Mouse (Mus musculus): ENCODE measurements at regions not wholly inside any gene's neighbourhood (a gene's known extent, or its start where the extent isn't known, plus 50 kb on each side); places are given as distances from the start of the nearest gene placed in this dataset.
A peak's percentile ranks its signal among the peaks of the same experiment; 100 is the strongest.

- Histone ChIP-seq H3K27me3 (replicated peaks) (no peaks in the 10 kb centered on the region), H3K4me3 (replicated peaks) (peak overlapping the region; percentile 54), H3K4me1 (no peaks in the 10 kb centered on the region), H3K36me3 (replicated peaks; ENCODE audit: low read length) (no peaks in the 10 kb centered on the region), H3K9me3 (peaks cover 6% of the 10 kb centered on the region; the same call in 1 of the 2 replicates)
- no peak for TF ChIP-seq GATA1 (IDR thresholded peaks at IDR 0.05; ENCODE audit: borderline replicate concordance, low read length)
- no peak for TF ChIP-seq FLI1 (IDR thresholded peaks at IDR 0.05; ENCODE audit: low read length)
These were observed 133.8 kb upstream of the Erbb4 start for GRCm38 (mm10) chr1:69241502-69242214.

- TF ChIP-seq FLI1 (IDR thresholded peaks at IDR 0.05; ENCODE audit: low read length) (no peak), GATA1 (IDR thresholded peaks at IDR 0.05; ENCODE audit: borderline replicate concordance, low read length) (no peak)
- H3K9me3 ChIP-seq = no peaks in the 10 kb centered on the region
- H3K4me3 ChIP-seq (replicated peaks) = no peak overlapping the region
- no peaks in the 10 kb centered on the region for H3K36me3 ChIP-seq (replicated peaks; ENCODE audit: low read length)
- no peaks in the 10 kb centered on the region for H3K4me1 ChIP-seq
- no peaks in the 10 kb centered on the region for H3K27me3 ChIP-seq (replicated peaks)
These were observed 120.0 kb upstream of the Erbb4 start for GRCm38 (mm10) chr1:69227864-69228263.

- Histone ChIP-seq H3K9me3 (no peaks in the 10 kb centered on the region), H3K4me1 (no peaks in the 10 kb centered on the region), H3K27me3 (replicated peaks) (no peaks in the 10 kb centered on the region), H3K36me3 (replicated peaks; ENCODE audit: low read length) (no peaks in the 10 kb centered on the region), H3K4me3 (replicated peaks) (no peak overlapping the region)
- TF ChIP-seq GATA1 (IDR thresholded peaks at IDR 0.05; ENCODE audit: borderline replicate concordance, low read length) (no peak), FLI1 (IDR thresholded peaks at IDR 0.05; ENCODE audit: low read length) (no peak)
These were observed 105.1 kb upstream of the Erbb4 start for GRCm38 (mm10) chr1:69212896-69213500.

- TF ChIP-seq GATA1 (IDR thresholded peaks at IDR 0.05; ENCODE audit: borderline replicate concordance, low read length) (no peak), FLI1 (IDR thresholded peaks at IDR 0.05; ENCODE audit: low read length) (no peak)
- Histone ChIP-seq H3K4me3 (replicated peaks) (no peak overlapping the region), H3K4me1 (no peaks in the 10 kb centered on the region), H3K36me3 (replicated peaks; ENCODE audit: low read length) (no peaks in the 10 kb centered on the region), H3K27me3 (replicated peaks) (no peaks in the 10 kb centered on the region), H3K9me3 (no peaks in the 10 kb centered on the region)
These were observed 94.9 kb upstream of the Erbb4 start for GRCm38 (mm10) chr1:69202745-69203144.

GRCm38 (mm10) chr1:69165202-69165601 is 57.3 kb upstream of the Erbb4 start:
- no peak overlapping the region for H3K4me3 ChIP-seq (replicated peaks)
- no peaks in the 10 kb centered on the region for H3K36me3 ChIP-seq (replicated peaks; ENCODE audit: low read length)
- H3K4me1 ChIP-seq = no peaks in the 10 kb centered on the region
- H3K27me3 ChIP-seq (replicated peaks) = no peaks in the 10 kb centered on the region
- H3K9me3 ChIP-seq = no peaks in the 10 kb centered on the region
- TF ChIP-seq FLI1 (IDR thresholded peaks at IDR 0.05; ENCODE audit: low read length) = no peak
- no peak for TF ChIP-seq GATA1 (IDR thresholded peaks at IDR 0.05; ENCODE audit: borderline replicate concordance, low read length)

All from megakaryocyte, embryonic 14.5 days (primary cell).